Mouse (Mus musculus): ENCODE measurements around the gene Polr2b.

DNA sequence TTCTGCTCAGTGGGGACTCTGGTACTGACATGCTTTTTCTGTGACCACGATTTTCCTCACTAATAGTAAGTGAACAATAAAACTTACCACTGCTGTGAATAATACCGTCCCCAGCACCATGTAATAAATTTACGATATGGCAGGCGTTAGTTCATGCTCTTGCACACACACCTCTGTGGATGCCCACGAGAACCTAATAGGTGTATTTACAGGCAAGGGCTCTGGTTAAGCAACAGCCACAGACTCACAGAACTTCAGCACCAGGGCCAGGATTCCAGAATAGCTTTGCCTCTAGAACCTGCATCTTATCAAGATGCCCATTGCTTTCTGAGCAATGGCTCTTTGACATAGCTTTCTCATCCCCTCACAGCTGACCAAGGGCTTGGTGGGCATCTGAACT lies 75.3 kb downstream of the Polr2b start:
- TF ChIP-seq CTCF (IDR thresholded peaks at IDR 0.05; ENCODE audit: borderline replicate concordance, extremely low read depth, insufficient read depth, insufficient read length) (no peak), POLR2A (IDR thresholded peaks at IDR 0.05; ENCODE audit: borderline replicate concordance, extremely low read depth, insufficient read depth, insufficient read length, poor library complexity, severe bottlenecking) (no peak)

Measured in brain, embryonic 14.5 days (tissue).